Mouse (Mus musculus) thymus, adult 18-20 months (tissue): ENCODE data around the gene Lzts2.

Source experiments
- DNase-seq, 2 experiments: peaks; one replicate each; pipeline ENCODE4 v3.0.0; 2022; ENCODE audit warnings: mixed read lengths in 2 of 2

Gene Lzts2

GRCm38 (mm10) chr19:45003740-45004516 lies 10.3 kb upstream of the Lzts2 start:
- DNase-seq, result no peak

- DNase-seq, result peak in 1 of 2 experiments; percentile 41
These were observed 8.8 kb upstream of the Lzts2 start, which contains the start of gene Twnk for GRCm38 (mm10) chr19:45005444-45005843. TSS of gene Twnk (plus strand) at chr19:45005663.

- peak; percentile 87 to 92 for DNase-seq
These were observed 8.1 kb upstream of the Lzts2 start, which contains the start of gene Mrpl43 for GRCm38 (mm10) chr19:45005957-45006712. TSS of gene Mrpl43 (minus strand) at chr19:45006442.

- DNase-seq, result peak in 1 of 2 experiments; percentile 25
These were observed 7.2 kb upstream of the Lzts2 start for GRCm38 (mm10) chr19:45007021-45007420.

GRCm38 (mm10) chr19:45007425-45008191 lies 6.6 kb upstream of the Lzts2 start:
- DNase-seq, result no peak

GRCm38 (mm10) chr19:45010646-45011045 lies 3.6 kb upstream of the Lzts2 start:
- no peak for DNase-seq

GRCm38 (mm10) chr19:45012219-45012618 lies 2.0 kb upstream of the Lzts2 start:
- no peak for DNase-seq

- DNase-seq, result no peak
These were observed 1.6 kb upstream of the Lzts2 start for GRCm38 (mm10) chr19:45012636-45013035.

- no peak for DNase-seq
These were observed 511 bp upstream of the Lzts2 start for GRCm38 (mm10) chr19:45013581-45014225.

GRCm38 (mm10) chr19:45014981-45015402 lies 778 bp downstream of the Lzts2 start:
- DNase-seq, result peak in 1 of 2 experiments; percentile 32

GRCm38 (mm10) chr19:45015518-45016281 lies 1.5 kb downstream of the Lzts2 start:
- DNase-seq, result peak; percentile 70 to 76

GRCm38 (mm10) chr19:45016341-45017215 lies 2.4 kb downstream of the Lzts2 start:
- DNase-seq, result no peak

GRCm38 (mm10) chr19:45017216-45017771 lies 3.1 kb downstream of the Lzts2 start:
- DNase-seq, result peak; percentile 25 to 48

- DNase-seq, result no peak
These were observed 3.7 kb downstream of the Lzts2 start for GRCm38 (mm10) chr19:45017909-45018308.

- no peak for DNase-seq
These were observed 4.2 kb downstream of the Lzts2 start for GRCm38 (mm10) chr19:45018351-45018831.

GRCm38 (mm10) chr19:45020348-45020747 lies 6.1 kb downstream of the Lzts2 start:
- DNase-seq, result no peak

GRCm38 (mm10) chr19:45021362-45021761 lies 7.1 kb downstream of the Lzts2 start:
- DNase-seq, result no peak

GRCm38 (mm10) chr19:45023993-45024392 lies 9.8 kb downstream of the Lzts2 start:
- no peak for DNase-seq

GRCm38 (mm10) chr19:45024775-45025174 lies 10.6 kb downstream of the Lzts2 start:
- DNase-seq, result no peak

- no peak for DNase-seq
These were observed 11.8 kb downstream of the Lzts2 start for GRCm38 (mm10) chr19:45025937-45026568.
